Mouse (Mus musculus): Measurements from ENCODE around the gene Rab31. TPM values are rescaled to one million over a fixed set of nuclear protein-coding genes. Genes with fewer than 3 reads are reported as not detected.
A peak's percentile ranks its signal among the peaks of the same experiment; 100 is the strongest.

Rab31 gene
- total RNA-seq, 4 experiments from 2014 or later: 57.5 to 61.3 (median 58.3) TPM

DNA sequence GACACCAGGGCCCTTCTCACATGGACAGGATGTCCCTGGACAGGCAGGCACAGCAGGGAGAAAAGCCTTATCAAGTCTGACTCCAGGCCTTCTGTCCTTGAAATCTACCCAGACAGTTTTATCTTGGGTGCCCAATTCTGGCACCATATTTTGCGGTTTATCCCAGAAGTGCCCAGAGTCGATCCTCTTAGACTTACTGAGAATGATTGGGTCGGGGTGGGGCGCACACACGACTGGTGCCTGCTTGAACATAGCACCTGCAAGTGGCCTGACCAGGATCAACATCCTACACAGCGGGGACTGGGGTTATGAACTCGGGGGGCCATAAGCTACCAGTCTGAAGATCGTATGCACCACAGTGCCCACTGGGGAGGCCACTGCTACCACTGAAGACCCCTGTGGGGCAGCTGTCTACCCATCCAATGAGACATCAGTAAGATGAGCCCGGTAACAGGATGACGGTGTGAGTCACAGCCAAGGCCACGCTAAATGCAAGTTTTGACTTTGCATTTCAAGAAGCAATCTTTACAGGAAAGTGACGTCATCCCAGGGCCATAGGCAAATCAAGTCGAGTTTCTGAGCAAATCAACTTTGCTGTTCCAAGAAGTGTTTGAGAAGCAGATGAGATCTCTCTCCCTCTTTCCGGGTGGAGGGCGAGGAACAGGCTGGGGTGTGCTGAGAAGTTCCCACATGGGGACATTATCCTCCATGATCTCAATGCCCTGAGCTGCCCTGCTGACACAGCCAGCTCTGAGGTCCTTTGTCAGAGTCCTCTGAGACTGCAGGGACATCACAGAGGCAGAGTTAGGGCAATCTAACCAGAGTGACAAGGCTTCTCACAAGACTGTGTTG is 32.5 kb downstream of the Rab31 start:
- DNase-seq (ENCODE audit: low spot score in 2 of 2): no peak

DNA sequence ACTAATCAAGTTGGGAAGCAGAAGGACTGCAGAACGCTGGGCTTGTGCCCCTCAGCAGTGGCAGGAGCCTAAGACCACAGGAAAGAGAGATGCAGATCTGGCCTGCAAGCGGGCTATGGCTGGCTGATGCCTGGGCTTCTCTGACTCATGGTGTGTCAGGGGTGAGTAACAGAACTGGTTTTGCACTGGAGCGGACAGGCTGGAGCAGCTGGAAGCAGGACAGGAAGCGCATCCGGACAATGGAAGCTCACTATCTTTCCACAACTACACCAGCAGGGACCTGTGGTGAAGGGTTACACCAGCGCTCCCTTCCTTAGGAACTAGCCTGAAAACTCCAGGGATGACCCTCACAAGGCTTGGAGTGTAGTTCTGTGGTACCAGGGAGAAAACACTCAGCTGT is 34.9 kb downstream of the Rab31 start:
- no peak for DNase-seq (ENCODE audit: low spot score in 2 of 2)

- DNase-seq (ENCODE audit: low spot score in 2 of 2): no peak
Measured at GRCm38 (mm10) chr17:65737175-65737574, 35.4 kb downstream of the Rab31 start.

DNA sequence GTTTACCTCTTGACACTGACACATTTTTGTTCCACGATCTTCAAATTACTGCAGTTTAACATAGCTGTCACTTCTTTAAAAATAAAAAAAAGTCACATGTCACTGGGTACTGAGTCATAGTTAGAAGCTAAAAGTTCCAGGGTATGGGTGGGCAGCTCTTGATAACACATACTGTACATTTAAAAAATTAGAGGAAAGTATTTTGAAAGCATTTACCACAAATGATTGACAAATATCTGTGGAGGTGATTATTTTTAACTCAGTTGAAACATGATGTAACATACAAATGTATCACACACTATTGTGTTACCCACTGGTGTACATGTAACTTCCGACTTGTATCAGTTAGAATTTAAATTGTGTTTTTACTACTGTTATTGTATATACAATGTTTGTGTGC is 37.5 kb downstream of the Rab31 start:
- no peak for DNase-seq (ENCODE audit: low spot score in 2 of 2)

- DNase-seq (ENCODE audit: low spot score in 2 of 2): no peak
Measured at GRCm38 (mm10) chr17:65732666-65733065, 39.9 kb downstream of the Rab31 start.

GRCm38 (mm10) chr17:65731710-65732109 is 40.8 kb downstream of the Rab31 start:
- DNase-seq (ENCODE audit: low spot score in 2 of 2): no peak

DNA sequence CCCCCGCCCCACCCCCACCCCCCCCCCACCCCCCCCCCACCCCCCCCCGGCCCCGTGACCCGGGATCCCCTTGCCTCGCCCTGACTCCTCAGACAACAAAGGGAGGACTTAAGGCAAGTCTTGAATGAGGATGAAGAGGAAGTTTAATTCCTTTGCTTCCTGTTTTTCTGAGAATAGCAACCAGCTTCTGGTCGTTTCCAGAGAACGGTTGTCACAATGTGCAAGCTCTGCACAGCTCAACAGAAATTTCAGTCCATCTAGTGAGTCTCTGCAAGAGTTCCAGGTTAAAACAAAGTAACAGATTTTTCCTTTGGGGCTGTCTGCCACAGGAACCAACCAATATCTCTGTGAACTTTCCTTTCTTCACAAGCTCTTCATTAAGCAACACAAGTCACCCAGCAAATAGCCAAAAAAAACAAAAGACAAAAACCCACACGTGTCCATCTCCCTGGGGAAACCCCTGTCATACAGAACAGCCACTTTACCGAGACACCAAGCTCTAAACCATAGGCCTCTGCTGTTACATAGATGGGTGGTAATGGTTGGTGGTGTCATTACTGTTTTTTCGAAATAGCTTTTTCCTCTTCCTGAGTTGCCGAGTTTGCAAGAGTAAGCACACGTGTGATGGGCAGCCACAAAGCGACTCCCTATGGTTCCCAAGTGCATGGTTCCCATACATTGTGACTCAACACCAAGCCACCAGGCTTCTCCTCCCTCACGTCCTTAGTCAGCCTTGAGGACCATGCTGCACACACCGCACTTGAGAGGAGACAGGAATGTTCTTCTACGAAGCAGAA is 42.4 kb downstream of the Rab31 start:
- no peak for DNase-seq (ENCODE audit: low spot score in 2 of 2)

DNA sequence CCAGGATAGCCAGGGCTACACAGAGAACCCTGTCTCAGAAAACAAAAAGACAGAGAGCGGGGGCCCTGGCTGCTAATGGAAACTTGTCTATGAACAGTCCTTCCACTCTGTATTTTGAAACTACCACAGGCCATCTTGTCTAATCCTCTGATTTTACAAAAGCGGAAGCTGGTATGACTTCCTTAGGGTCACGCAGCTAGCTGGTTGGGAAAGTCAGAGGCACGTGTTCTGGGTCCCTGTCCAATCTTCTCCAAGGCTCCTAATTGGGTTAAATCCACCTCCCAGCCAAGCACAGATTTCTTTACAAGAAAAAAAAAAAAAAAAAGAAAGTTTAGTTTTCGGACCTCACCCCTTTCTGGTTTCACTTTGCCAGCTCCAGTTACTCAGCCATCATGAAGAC is 45.8 kb downstream of the Rab31 start:
- no peak for DNase-seq (ENCODE audit: low spot score in 2 of 2)

DNA sequence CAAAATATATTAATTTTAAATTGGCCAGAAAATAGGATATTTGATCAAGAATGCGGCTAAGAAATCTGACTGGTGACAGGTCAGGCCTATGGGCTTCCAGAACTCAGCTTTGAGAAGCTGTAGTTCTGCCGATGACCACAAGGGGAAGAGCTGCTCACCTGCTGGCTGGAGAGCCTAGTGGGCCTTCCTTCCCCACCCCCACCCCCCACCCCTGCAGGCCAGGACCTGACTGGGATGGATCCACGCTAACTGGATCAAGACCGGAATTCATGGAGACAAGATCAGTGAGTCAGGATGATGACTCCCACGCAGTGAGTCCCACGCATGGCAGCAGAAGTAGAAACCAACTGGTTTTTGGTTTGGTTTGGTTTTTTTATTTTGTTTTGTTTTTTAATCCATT is 46.3 kb downstream of the Rab31 start:
- no peak for DNase-seq (ENCODE audit: low spot score in 2 of 2)

DNA sequence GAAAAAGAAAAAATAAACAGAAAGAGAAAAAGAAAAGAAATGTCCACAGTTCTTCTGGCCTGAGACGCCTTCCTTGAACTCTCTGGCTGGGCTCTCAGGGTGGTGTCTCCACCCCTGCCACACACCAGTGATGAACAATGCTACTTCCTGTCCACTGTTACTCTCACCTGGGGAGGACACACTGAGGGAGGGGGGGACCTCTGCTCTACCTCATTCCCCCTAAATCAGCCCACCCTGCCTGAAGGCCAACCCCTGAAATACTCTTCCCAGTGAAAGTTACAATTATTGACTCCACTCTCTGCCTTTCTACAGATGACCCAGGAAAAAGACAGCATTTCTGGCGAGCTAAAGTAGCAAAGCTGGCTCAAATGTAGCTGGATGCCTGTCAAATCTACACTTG is 46.7 kb downstream of the Rab31 start:
- no peak for DNase-seq (ENCODE audit: low spot score in 2 of 2)

GRCm38 (mm10) chr17:65725381-65725780 is 47.2 kb downstream of the Rab31 start:
- no peak for DNase-seq (ENCODE audit: low spot score in 2 of 2)

GRCm38 (mm10) chr17:65724254-65724653 is 48.3 kb downstream of the Rab31 start:
- DNase-seq (ENCODE audit: low spot score in 2 of 2): no peak

- no peak for DNase-seq (ENCODE audit: low spot score in 2 of 2)
Measured at GRCm38 (mm10) chr17:65723633-65724032, 48.9 kb downstream of the Rab31 start.

GRCm38 (mm10) chr17:65721330-65721729 is 51.2 kb downstream of the Rab31 start:
- DNase-seq (ENCODE audit: low spot score in 2 of 2): no peak

DNA sequence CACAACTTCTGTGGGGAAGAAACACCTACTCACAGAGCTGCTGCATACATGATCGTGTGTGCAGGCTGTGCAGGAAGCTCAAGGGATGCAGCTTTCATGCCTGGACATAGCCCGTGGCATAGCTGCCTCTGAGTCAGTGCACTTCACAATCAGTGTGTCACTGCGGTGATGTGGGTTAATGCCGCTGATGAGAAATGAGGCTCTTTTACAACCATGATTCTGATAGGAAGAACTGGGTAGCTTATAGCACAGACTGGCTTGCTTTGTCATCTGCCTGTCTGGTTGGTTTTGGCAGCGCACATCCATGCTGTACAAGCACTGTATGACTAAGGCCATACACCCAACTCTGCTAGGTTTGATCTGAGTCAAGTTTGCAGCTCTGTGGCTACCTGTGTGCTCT is 52.7 kb downstream of the Rab31 start:
- no peak for DNase-seq (ENCODE audit: low spot score in 2 of 2)

DNA sequence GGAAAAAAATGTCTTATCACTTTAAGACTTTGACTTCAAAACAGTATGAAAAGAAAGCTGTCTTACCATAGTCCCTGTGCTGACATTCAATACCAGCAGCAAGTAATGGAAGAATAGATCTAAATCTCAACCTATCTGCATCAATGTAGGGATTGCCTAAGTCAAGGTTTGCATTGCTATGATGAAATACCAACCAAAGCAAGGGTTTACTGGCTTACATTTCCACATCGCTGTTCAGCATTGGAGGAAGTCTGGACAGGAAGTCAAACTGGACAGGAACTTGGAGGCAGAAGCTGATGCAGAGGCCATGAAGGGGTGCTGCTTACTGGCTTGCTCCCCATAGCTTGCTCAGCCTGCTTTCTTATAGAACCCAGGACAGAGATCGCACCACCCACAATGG is 54.0 kb downstream of the Rab31 start:
- no peak for DNase-seq (ENCODE audit: low spot score in 2 of 2)

GRCm38 (mm10) chr17:65717658-65718199 is 54.8 kb downstream of the Rab31 start:
- no peak for DNase-seq (ENCODE audit: low spot score in 2 of 2)

- no peak for DNase-seq (ENCODE audit: low spot score in 2 of 2)
Measured at GRCm38 (mm10) chr17:65714060-65714459, 58.5 kb downstream of the Rab31 start.

DNA sequence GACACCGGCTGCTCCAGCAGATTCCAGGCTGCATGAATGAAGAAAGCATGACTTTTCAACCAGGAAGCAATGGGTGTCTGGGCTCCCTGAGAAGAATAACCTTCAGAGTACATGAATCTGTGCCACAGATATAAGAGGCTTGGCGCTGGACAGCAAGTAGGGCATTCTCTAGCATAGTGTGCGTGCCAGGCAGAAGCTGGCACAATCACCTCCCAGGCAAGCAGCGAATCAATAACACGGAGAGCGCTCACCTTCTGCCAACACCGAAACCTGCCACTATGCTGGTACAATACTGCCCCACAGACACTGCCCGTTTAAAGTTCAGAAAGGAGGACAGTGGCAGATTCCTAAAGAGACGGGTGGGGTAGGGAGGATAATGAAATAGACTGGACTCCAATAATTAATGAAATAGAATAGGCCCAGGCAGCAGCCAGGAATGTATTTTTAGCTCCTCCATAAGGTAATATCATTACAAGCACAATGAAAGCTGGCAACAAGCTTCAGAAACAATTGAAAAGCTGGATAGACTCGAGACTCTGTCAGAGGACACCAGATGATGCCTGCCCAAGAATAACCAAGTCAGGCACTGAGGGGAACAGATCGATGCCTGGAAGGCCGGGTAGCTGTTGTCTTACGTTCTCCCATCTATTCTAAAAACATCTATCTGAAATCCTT is 59.6 kb downstream of the Rab31 start:
- DNase-seq (ENCODE audit: low spot score in 2 of 2): no peak

DNA sequence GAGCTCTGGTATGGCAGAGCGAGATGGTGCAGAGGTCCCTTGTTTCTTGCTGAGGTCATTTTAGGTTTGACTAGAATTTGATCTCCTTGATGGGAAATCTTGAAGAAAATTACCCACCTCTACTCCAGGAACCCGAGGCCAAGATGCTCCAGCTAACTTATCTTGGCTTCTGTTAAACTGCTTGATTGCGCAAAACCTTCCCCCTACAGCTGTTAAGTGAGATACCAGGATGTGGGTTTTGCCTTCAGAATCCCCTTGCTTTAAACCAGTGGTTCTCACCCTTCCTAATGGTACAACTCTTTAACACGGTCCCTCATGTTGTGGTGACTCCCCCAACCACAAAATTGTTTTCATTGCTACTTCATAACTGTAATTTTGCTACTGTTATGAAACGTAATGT is 60.8 kb downstream of the Rab31 start:
- no peak for DNase-seq (ENCODE audit: low spot score in 2 of 2)

- DNase-seq (ENCODE audit: low spot score in 2 of 2): no peak
Measured at GRCm38 (mm10) chr17:65710576-65710975, 62.0 kb downstream of the Rab31 start.

DNA sequence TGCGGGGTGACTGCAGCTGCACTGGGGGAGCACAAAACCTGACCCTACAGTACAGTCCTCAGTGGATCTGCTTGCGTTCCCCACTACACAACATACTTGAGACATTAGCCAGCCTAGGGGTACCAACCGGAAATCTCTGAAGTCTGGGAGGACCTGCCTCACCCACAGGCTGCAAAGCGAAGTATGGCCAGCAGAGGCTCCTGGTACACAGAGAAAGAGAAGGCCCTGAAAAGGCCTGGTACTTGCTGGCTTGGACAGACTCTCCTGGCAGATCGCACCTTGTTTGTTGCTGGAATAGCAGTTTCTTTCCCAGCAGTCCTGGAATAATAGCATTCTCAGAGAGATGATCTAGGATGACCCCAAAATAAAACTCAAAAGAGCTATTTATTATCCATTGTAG is 66.3 kb downstream of the Rab31 start:
- peak; percentile 26 to 34 for DNase-seq (ENCODE audit: low spot score in 2 of 2)
